20 mouse cellular contexts compared by ENCODE assay signal in genomic region chr12:71252509-71253167, GRCm38 (mm10). TPM values are rescaled to one million over a fixed set of nuclear protein-coding genes. Genes with fewer than 3 reads are reported as not detected.
DNase-seq lines count a peak whose midpoint lies in the region; ATAC-seq lines count a peak whose summit lies in the region.
"Had no signal": no experiment of that assay in that cellular context is flagged by ENCODE, and none has a peak within 500 bp of the region (broad histone marks: within the 10 kb centered on the region; RNA-seq: fewer than 3 reads in every experiment).

No protein-coding gene starts in this region.

- H3K4me2 ChIP-seq in forebrain, embryonic 14.5 days (ENCODE audit: low read length): no peak overlapping the region
- no peak overlapping the region for H3K4me2 ChIP-seq in forebrain, embryonic 15.5 days (replicated peaks)
- H3K4me2 ChIP-seq: hindbrain, embryonic 13.5 days; liver, embryonic 11.5 days; midbrain, embryonic 15.5 days; neural tube, embryonic 12.5 days had no signal

- no peaks in the 10 kb centered on the region; the same call in 1 of the 2 replicates for H3K4me1 ChIP-seq in forebrain, embryonic 14.5 days (ENCODE audit: control insufficient read depth, insufficient read depth, low read length)
- H3K4me1 ChIP-seq in forebrain, embryonic 15.5 days: peaks cover 15% of the 10 kb centered on the region; the same call in 1 of the 2 replicates
- H3K4me1 ChIP-seq: megakaryocyte, embryonic 14.5 days had no signal

- no peaks in the 10 kb centered on the region for H3K9me3 ChIP-seq in forebrain, embryonic 14.5 days (replicated peaks; ENCODE audit: control insufficient read depth, low read length)
- H3K9me3 ChIP-seq in forebrain, embryonic 15.5 days: no peaks in the 10 kb centered on the region
- H3K9me3 ChIP-seq: hindbrain, embryonic 13.5 days; midbrain, embryonic 15.5 days; neural tube, embryonic 12.5 days had no signal

- no peaks in the 10 kb centered on the region for H3K36me3 ChIP-seq in forebrain, embryonic 14.5 days (ENCODE audit: control insufficient read depth, insufficient read depth, low read length)
- no peaks in the 10 kb centered on the region for H3K36me3 ChIP-seq in forebrain, embryonic 15.5 days
- H3K36me3 ChIP-seq: hindbrain, embryonic 13.5 days; midbrain, embryonic 15.5 days; neural tube, embryonic 12.5 days had no signal

- H3K27me3 ChIP-seq in forebrain, embryonic 14.5 days (replicated peaks; ENCODE audit: control insufficient read depth, insufficient read depth, low read length): no peaks in the 10 kb centered on the region
- H3K27me3 ChIP-seq in forebrain, embryonic 15.5 days: no peaks in the 10 kb centered on the region
- H3K27me3 ChIP-seq: hindbrain, embryonic 13.5 days; megakaryocyte, embryonic 14.5 days; midbrain, embryonic 15.5 days; neural tube, embryonic 12.5 days; Patski had no signal

- DNase-seq in forebrain, embryonic 14.5 days (ENCODE audit: low spot score): peak; percentile 25
- DNase-seq in kidney, postnatal 4 days: peak; percentile 43 to 46
- no peak for DNase-seq in kidney, postnatal 25 days
- DNase-seq in Muller cell, postnatal 12 days (ENCODE audit: inconsistent ontology term): peak; percentile 7
- peak; percentile 61 for DNase-seq in adrenal gland, postnatal 10 days
- DNase-seq in liver: no peak
- DNase-seq in right cerebral cortex, adult 18-20 months: no peak
- DNase-seq: cerebellum, adult 2 months; cerebellum, postnatal 25 days; gastrocnemius, adult 2 months; kidney, adult 11 months; lung, adult 18-20 months; lung, postnatal 36 days had no signal

- no peak for ATAC-seq in forebrain, embryonic 14.5 days
- ATAC-seq in forebrain, embryonic 15.5 days (replicated peaks): no peak
- ATAC-seq: midbrain, embryonic 15.5 days; Patski had no signal

- no peak overlapping the region for H3K27ac ChIP-seq in forebrain, embryonic 14.5 days (ENCODE audit: low read depth, low read length)
- no peak overlapping the region for H3K27ac ChIP-seq in forebrain, embryonic 15.5 days (replicated peaks)
- H3K27ac ChIP-seq: gastrocnemius, adult 2 months; hindbrain, embryonic 13.5 days; midbrain, embryonic 15.5 days; neural tube, embryonic 12.5 days had no signal

- 0 out of 2 replicates have a peak overlapping the region, but pooled peaks have one; percentile 32 for H3K9ac ChIP-seq in forebrain, embryonic 14.5 days (ENCODE audit: low read length)
- H3K9ac ChIP-seq in forebrain, embryonic 15.5 days (replicated peaks): no peak overlapping the region
- H3K9ac ChIP-seq: hindbrain, embryonic 13.5 days; midbrain, embryonic 15.5 days; neural tube, embryonic 12.5 days had no signal

- WGBS in forebrain, embryonic 14.5 days: 31% methylated on average over 11 of the region's 11 CpGs
- 28% methylated on average over 11 of the region's 11 CpGs for WGBS in forebrain, embryonic 15.5 days

- no peak overlapping the region for H3K4me3 ChIP-seq in forebrain, embryonic 14.5 days (ENCODE audit: low read depth, low read length)
- H3K4me3 ChIP-seq in forebrain, embryonic 15.5 days: no peak overlapping the region
- H3K4me3 ChIP-seq: gastrocnemius, adult 2 months; hindbrain, embryonic 13.5 days; megakaryocyte, embryonic 14.5 days; midbrain, embryonic 15.5 days; neural tube, embryonic 12.5 days had no signal

RNA-seq across cellular contexts. Expression of gene Dact1, which starts 57.0 kb away (rescaled TPM):
- polyA plus RNA-seq in forebrain, embryonic 14.5 days (2014; fragmentation: Nextera tagmentation; extraction: Ambion mirVana): 24.9 and 25.5 TPM in 2 replicates
- 38.7 and 42.1 TPM in 2 replicates for polyA plus RNA-seq in forebrain, embryonic 15.5 days (2015; fragmentation: Nextera tagmentation; extraction: Ambion mirVana)
- 10 to 100 TPM; 18.2 to 21.9 TPM for total RNA-seq in adrenal gland, postnatal 10 days (2021)

Comparison
In these comparisons a context has a peak if more than half of its experiments do, and no peak if none do; other contexts are left out.
1. DNase-seq: peak in forebrain, embryonic 14.5 days (single experiment), kidney, postnatal 4 days (2 of 2), Muller cell, postnatal 12 days (single experiment) and adrenal gland, postnatal 10 days (single experiment); none in kidney, postnatal 25 days (0 of 2), liver (single experiment) and right cerebral cortex, adult 18-20 months (single experiment).